Mouse (Mus musculus) embryo, embryonic 10 days (tissue): ENCODE results near the gene Znrf2.
"Not testable (repeated sequence)": the region's sequence is repeated elsewhere in the genome, so short reads cannot be mapped to it uniquely, and the experiment has no call there.

Experiments used
- DNase-seq: peaks from one replicate; pipeline ENCODE4 v3.0.0-alpha.2; 2015; ENCODE audit warnings: low spot score

The Znrf2 gene

DNA sequence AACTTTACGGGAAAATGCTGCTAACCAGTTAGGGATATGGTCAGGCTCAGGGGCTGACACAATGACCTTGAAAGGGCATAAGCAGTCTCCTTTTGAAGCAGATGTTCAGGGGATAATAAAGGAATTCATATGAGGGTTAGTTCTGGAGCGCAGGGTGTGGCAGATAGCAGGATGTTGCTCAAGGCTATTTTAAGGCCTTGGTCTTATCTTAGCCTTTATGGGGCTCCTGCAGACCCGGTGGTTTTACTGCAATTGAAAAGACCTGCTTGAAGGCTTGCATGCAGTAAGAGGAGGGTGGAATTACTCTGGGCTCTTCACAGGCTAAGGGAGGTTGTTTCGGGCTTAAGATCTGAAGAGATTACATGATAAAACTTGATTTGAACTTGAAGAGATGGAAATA lies 35.1 kb downstream of the Znrf2 start:
- no peak for DNase-seq

DNA sequence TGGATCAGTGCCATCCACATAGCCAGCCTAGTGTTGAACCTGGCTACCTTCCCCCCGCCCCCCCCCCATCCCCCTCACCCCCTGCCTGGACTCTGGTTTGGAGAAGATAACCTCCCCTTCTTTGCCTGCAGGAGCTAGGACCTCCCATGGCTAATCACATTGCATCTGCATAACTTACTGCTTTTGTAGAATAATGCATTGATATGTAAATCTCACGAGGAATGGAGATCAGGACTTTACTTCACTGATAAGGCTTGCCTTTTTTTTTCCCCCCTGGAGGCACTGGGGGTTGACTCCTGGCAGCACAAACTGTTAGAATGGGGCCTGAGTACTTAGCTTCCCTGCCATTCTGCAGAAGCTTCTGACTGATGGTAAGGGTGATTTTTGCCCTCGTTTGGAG lies 36.0 kb downstream of the Znrf2 start:
- DNase-seq, result no peak

GRCm38 (mm10) chr6:54854859-54855258 lies 38.1 kb downstream of the Znrf2 start:
- DNase-seq, result no peak

GRCm38 (mm10) chr6:54855801-54856583 lies 39.3 kb downstream of the Znrf2 start:
- DNase-seq, result peak; percentile 58

- DNase-seq, result not testable (repeated sequence)
Measured at GRCm38 (mm10) chr6:54859159-54859558, 42.4 kb downstream of the Znrf2 start.

DNA sequence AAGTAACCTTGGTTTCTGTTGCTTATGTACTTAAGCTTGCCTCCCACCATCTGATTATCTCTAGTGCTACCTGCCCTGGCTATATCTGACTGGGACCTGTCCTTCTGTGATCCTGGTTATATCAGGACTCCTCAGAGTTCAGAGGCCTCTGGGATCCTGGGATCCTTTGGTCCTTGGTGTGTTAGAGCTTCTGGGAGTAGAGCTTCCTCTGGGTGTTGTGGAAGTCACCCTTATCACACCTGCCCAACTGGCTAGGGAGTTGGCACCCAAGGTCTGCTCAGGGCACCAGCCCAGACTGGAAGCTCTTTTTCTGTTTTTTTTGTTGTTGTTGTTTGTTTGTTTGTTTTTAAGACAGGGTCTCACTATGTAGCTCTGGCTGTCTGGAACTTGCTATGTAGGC lies 43.5 kb downstream of the Znrf2 start:
- no peak for DNase-seq

DNA sequence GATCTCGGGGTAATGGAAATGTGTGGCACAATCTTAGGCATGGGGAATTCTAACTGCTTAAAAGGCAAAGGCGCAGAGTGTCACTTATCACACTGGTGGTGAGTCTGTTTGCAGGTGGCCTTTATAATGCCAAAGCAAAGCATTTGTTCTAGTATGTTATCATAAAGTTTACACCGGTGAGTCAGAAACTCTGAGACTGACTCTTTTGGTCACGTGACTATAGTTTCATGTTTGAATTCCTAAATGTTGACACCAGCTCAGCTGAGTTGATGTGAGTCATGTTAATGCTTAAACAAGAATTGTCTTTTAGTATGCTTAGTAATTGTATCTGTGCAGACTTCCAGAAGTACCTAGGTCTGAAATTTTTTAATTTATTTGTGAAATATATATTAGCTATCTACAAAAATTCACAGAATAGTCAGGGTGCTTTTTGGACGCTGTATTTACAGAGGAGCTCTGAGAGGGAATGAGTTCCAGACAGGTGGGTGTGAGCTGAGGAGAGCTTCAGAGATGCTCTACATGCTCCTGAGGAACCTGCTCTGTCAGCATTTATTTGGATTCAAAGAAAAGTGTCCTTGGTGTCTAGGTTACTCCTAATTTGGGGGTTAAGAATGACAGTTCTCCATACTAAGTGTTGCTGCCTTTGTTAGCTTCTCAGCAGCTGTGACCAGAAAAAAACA lies 50.2 kb downstream of the Znrf2 start:
- DNase-seq, result no peak

DNA sequence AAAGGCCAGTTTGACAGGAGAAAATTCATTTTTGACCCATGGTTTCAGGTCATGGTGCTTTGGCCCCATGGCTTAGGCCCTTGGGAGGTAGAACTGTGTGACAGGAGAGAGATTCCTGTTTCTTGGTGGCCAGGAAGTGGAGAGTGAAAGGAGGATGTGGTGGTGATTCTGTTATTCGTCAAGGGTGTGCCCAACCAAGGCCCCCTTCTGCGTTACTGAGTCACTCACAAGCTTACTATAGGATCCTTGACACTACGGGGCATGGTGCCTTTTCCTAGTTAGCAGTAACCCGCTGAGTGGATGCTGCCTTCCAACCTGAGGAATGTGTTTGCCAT lies 50.7 kb downstream of the Znrf2 start:
- no peak for DNase-seq

GRCm38 (mm10) chr6:54873029-54873428 lies 56.3 kb downstream of the Znrf2 start:
- DNase-seq, result no peak

GRCm38 (mm10) chr6:54876782-54877181 lies 60.1 kb downstream of the Znrf2 start:
- DNase-seq, result peak; percentile 49

GRCm38 (mm10) chr6:54877651-54878050 lies 60.9 kb downstream of the Znrf2 start:
- no peak for DNase-seq

GRCm38 (mm10) chr6:54878546-54878945 lies 61.8 kb downstream of the Znrf2 start:
- no peak for DNase-seq

DNA sequence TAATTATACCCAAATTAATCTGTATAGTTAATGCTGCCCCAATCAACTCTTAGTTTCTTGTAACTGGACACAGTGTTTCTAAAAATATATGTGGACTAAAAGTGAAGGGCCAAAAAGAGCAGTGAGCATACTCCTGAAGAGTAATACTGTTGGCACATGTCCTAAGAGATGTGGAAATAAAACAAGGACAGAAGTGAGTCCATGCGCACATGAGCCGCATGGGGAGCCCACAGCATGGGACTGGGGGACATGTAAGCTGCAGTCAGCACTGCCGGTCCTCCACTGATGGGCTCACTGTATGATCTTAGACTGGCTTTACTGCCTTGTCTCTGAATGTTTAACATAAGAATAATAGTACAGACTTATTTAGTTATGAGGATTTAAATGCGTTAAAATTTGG lies 63.4 kb downstream of the Znrf2 start:
- no peak for DNase-seq

- no peak for DNase-seq
Measured at GRCm38 (mm10) chr6:54883424-54883823, 66.7 kb downstream of the Znrf2 start.

GRCm38 (mm10) chr6:54886195-54886594 lies 69.5 kb downstream of the Znrf2 start:
- peak; percentile 16 for DNase-seq

GRCm38 (mm10) chr6:54890221-54890620 lies 73.5 kb downstream of the Znrf2 start:
- no peak for DNase-seq

DNA sequence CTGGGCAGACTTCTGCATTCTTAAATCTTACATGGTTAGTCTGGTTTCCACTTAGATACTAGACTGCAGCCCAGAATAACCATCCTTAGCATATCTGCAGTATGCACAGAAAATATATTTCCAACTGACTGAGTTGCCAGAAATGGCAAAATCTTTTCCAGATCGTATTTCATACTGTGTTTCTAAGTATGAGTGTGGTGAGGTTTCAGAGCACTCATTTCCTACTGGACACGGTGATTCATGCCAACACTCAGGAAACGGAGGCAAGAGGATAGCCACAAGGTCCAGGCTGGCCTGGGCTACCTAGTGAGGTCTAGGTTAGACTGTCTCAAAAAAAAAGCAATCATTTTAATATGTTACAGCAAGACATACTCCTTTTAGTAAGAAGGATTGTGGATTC lies 74.7 kb downstream of the Znrf2 start:
- no peak for DNase-seq

DNA sequence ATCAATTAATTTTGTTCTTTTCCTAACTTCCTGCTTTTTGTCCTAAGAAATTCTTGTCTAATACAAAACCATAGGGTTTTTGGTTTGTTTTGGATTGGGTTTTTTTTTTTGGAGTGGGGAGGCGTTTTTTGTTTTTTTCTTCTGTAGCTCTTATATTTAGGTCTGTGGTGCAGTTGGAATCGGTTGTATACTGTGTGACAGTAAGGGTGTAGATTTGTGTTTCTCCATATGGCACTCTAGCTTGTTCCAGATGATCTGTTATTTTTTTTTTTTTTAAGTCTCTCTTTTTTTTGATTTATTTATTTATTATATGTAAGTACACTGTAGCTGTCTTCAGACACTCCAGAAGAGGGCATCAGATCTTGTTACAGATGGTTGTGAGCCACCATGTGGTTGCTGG lies 83.5 kb downstream of the Znrf2 start:
- no peak for DNase-seq

DNA sequence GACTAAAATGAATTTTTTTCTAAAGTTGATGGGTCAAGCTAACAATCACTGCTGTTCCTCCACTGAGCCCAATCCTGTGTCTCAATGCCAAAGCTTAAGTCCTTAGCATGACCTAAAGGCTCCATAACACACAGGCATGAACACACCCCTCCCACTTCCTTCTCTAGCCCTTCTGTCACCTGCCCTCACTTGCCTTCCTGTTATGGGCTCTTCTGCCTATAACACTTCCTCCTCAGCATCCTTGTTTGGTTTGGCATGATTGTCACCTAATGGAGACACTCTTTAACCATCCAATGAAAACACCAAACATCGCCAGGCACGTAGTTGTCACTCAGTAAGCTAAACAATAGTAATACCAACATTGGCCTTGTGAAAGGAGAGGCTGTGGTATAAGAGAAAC lies 85.8 kb downstream of the Znrf2 start:
- no peak for DNase-seq

DNA sequence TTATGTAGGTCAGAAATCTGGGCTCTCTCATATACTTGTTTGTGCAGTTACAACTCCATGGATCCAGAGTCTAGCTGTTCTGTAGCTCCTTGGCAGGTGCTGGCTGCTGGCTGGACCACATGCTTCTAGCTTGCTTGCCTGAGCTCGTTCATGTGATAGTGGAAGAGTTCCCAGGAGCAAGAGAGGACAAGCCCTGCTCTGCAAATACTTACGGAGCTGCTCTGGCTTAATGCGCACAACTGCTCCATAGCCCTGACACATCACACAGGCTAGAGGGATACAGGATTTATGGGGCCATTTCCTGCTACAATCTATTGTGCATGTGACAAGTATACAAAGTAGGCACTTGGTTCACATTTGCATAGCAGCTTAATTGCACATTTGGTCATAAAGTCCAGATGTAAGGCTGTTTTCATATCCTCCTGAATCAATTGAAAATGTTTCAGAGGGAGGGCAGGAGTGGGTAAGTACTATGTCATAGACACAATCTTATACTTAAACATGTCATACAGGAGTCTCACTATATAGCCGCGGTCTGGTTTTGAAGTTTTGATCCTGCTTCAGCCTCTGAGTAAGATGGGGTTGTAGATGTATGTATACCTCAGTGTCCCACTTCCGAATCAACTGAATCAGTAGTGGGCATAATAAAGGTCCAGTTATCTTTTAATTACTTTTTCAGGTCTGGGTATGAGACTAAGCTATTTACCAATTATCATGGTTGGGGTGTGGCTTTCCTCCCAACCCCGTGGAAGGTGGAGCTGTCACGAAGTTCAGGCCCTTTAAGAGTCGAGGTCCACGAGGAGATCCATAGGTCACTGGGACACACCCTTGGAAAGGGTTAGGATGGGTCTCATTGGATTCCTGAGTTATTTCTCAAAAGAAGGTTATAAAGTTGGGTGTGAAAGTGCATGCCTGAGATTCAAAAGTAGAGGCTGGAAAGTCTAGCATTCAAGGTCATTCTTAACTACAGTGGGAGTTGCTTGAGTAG lies 89.6 kb downstream of the Znrf2 start:
- DNase-seq, result no peak

DNA sequence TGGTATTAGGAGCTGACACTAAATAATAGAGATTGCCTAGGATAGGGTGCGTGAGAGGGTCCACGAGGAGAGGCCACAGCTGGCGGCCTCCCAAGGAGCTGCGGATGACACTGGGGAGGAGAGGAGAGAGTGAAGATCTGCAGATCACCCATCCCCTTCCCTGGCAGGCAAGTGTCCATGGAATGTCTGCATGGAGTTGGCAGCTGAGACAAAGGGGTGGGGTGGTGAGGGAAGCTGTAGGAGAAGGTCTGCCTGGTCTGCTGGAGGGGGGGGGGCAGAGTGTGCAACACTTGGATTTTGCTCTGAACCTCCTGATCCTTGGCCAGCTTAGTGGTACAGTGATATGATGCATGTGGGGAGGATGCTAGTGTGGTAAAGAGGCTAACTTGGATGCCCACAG lies 98.3 kb downstream of the Znrf2 start:
- DNase-seq, result no peak

DNA sequence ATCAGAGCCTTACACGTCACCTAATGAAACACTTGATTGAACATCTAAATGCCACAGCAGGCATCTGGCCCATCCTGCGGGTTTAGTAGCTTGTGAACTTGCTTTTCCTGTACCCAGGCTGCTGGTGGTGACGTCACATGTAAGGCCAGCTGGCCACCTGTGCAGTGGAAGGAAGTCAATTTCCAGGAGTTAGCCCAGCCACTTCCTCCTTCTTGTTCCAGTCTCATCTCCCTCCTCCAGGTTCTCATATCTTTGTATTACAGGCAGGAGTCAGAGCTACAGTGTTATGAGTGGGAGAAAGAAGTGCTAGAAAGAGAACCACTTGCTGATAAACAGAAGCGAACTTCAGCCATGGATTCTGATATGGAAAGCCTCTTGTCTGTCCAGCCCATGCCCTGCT lies 99.4 kb downstream of the Znrf2 start:
- no peak for DNase-seq

DNA sequence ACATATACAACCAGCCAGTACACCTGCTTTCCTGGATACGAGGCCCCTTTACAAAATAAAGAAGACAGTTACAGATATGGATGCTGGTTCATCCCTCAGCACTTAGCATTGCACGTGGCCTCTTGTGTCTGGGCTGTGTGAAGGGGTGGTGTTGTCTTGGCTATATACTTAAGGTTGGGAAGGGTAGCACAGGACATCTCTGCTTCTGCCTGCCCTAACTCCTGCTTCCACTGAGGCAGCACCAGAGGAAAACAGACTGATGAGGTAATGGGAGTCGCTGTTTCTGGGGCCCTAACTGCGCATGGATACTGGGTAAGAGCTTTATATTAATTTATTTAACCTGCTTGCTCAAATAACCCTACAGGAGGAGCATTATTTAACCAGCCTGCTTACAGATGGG lies 100.2 kb downstream of the Znrf2 start:
- no peak for DNase-seq
